Mouse (Mus musculus) splenic B cell, adult 2 months (primary cell): ENCODE results near the gene Sptbn4.

Experiments used
- DNase-seq: peaks from one replicate; pipeline ENCODE4 v3.0.0-alpha.2; 2011; ENCODE audit warnings: low read depth, low spot score
- H3K27me3 ChIP-seq: 2 replicates; pipeline ENCODE4 v1.6.1; 2012; ENCODE audit warnings: mild to moderate bottlenecking, low read length, moderate library complexity, mixed read lengths; ENCODE audit not compliant: control insufficient read depth, poor library complexity, insufficient read depth, severe bottlenecking
- H3K36me3 ChIP-seq: 2 replicates; pipeline ENCODE4 v1.6.1; 2012; ENCODE audit warnings: mild to moderate bottlenecking, low read length, moderate library complexity, mixed read lengths; ENCODE audit not compliant: control insufficient read depth, poor library complexity, insufficient read depth, severe bottlenecking

Sptbn4 gene

GRCm38 (mm10) chr7:27310306-27310705 is 137.2 kb downstream of the Sptbn4 start:
- no peak for DNase-seq
- H3K36me3 ChIP-seq: no peaks in the 10 kb centered on the region

DNA sequence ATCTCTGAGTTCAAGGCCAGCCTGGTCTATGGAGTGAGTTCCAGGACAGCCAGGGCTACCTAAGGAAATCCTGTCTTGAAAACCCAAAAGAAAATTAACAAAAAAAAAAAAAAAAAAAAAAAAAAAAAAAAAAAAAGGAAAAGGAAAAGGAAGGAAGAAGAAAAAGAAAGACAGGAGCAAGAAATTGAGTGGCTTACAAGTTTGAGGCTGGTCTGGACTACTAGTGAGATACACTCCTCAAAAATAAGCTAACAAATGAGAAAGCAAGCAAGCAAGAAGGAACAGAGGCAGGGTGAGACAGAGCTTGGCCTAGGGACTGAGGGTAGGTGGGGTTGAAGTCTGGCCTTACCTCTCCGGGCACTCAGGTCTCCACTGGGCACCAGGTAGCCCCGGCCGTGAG is 137.7 kb downstream of the Sptbn4 start:
- H3K27me3 ChIP-seq: no peaks in the 10 kb centered on the region
- no peaks in the 10 kb centered on the region for H3K36me3 ChIP-seq
- DNase-seq: no peak

More at GRCm38 (mm10) chr7:27310306-27310705, 137.2 kb downstream of the Sptbn4 start:
- H3K27me3 ChIP-seq: no peaks in the 10 kb centered on the region

GRCm38 (mm10) chr7:27308821-27309549 is 138.5 kb downstream of the Sptbn4 start:
- Histone ChIP-seq H3K36me3 (no peaks in the 10 kb centered on the region), H3K27me3 (no peaks in the 10 kb centered on the region)
- DNase-seq: no peak

- H3K36me3 ChIP-seq: no peaks in the 10 kb centered on the region
- no peaks in the 10 kb centered on the region for H3K27me3 ChIP-seq
- DNase-seq: no peak
Measured at GRCm38 (mm10) chr7:27307551-27307950, 139.9 kb downstream of the Sptbn4 start.
